Mouse (Mus musculus): Measurements from ENCODE around the gene Tmem59. TPM values are rescaled to one million over a fixed set of nuclear protein-coding genes. Genes with fewer than 3 reads are reported as not detected.
A peak's percentile ranks its signal among the peaks of the same experiment; 100 is the strongest.

The Tmem59 gene
- total RNA-seq, 2 experiments from 2014 or later = 219 to 231 TPM

- intact Hi-C loops (cut with DNase I) = no loop called here
- no peak for DNase-seq (ENCODE audit: low spot score in 2 of 2)
These were observed 43.3 kb downstream of the Tmem59 start for GRCm38 (mm10) chr4:107221524-107221923.

- intact Hi-C loops (cut with DNase I) = no loop called here
- DNase-seq (ENCODE audit: low spot score in 2 of 2) = peak in 1 of 2 experiments; percentile 8
These were observed 45.3 kb downstream of the Tmem59 start for GRCm38 (mm10) chr4:107223225-107224204.

DNA sequence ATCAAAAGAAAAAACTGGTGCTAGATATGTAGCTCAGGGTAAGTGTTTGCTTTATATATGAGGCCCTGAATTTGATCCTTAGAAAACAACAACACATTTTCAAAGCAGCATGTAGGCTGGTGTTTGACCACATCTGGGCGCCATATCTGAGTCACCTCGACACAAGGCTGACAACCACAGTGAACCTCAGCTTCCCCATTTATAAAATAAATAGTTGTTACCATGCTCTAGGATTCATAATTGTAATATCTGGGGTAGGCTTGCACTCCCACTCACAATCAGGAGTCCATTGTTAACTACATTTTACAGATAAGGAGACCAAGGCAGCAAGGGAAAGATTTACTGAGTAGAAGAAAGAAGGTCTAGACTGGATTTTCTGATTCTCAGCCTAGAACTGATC is 48.1 kb downstream of the Tmem59 start:
- intact Hi-C loops (cut with DNase I) = no loop called here

DNA sequence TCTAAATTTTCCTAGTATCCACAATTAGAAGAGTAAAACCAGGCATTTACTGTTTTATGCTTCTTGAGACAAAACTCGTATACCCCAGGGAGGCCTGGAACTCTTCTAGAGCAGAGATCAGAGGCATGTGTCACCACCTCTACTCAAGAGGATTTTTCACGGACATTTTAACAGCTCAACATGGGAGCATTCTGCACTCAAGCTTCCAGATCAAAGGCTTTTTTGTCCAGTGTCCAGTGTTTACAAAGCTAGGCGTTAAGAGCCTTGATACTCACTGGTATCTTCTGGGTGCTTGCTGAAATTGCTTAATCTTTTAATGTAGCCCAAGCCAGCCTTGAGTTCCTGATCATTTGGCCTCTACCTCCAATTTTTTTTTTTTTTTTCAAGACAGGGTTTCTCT is 54.0 kb downstream of the Tmem59 start:
- no peak for DNase-seq (ENCODE audit: low spot score in 2 of 2)
- intact Hi-C loops (cut with DNase I) = no loop called here

More for the DNA sequence above, 48.1 kb downstream of the Tmem59 start:
- DNase-seq (ENCODE audit: low spot score in 2 of 2) = no peak

- DNase-seq (ENCODE audit: low spot score in 2 of 2) = no peak
- intact Hi-C loops (cut with DNase I) = no loop called here
These were observed 60.1 kb downstream of the Tmem59 start for GRCm38 (mm10) chr4:107238253-107238652.

DNA sequence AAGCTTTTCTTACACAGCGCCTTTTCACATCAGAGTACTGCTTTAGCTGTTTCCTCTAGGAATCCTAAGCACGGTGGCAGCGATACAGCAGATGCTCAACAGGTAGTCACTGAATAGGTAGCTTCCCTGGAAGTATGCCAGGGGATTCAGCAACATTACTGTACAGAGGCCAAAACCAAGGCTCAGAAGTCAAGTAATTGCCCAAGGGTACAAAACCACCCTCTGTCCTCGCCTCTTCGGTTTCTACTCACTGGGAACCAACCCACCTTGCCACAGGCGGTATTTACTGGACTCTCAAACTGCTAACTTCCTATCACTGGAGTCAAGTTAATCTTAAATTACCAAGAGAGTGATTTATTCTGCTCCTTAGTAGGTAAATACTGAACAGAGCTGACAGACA is 62.0 kb downstream of the Tmem59 start:
- intact Hi-C loops (cut with DNase I) = no loop called here
- DNase-seq (ENCODE audit: low spot score in 2 of 2) = no peak

DNA sequence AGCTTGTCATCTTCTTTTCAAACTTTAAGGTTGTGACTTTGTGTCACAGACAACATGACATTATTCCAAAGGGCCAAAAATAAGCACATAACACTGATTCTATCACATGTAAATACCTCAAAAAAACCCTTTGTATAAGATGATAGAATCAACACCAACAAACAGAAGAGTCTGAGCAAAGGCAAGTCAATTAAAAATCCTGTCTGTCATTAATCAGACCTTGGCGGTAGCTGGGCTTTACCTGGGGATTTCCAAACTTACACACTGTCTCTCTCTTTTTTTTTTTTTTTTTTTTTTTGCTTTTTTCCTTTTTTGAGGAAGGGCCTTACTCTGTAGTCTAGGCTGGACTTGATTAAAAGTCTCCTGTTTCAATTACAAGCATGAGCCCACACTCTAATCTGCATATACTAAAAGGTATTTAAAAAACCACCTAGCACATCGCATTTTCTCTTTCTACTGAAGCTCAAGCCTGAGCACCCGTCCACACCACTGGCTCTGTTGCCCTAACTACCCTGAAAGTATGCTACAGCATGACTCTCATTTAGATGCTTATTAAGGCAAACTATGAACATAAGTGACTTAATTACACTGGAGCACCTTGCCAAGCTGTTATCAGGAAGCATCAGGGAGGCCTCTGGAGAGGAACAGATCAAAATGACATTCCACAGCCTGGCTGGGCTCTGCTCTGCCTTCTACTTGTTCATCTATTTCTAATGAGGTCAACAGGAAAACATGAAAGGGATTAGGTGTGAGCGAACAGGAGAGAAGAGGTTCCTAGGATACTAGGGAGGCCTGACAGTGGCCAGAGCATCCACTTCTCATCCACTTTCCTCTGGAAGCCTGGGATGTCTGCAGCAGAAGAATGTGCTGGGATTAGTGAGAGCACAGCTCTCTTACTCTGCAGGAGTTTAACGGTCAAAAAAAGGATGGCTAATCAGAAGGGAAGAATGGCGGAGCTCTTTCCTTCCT is 65.5 kb downstream of the Tmem59 start:
- intact Hi-C loops (cut with DNase I) = no loop called here
- DNase-seq (ENCODE audit: low spot score in 2 of 2) = no peak

DNA sequence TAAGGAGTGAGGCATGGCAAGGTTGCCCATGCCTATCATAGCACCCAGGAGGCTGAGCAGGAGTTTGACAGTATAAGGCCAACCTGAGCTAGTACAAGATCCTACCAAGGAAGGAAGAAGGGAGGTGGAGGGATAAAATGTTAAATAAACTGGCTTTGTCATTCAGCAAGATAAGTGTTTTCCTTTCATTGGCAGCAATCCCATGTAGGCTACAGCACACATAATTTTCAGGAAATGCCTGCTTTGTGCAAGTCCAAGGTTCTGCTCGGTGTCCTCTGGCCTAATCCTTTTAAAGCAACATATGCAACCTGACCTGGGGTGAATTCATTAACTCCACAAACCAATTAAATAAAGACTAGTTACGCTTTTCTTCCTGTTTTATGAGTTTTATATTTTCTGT is 67.2 kb downstream of the Tmem59 start:
- intact Hi-C loops (cut with DNase I) = no loop called here
- DNase-seq (ENCODE audit: low spot score in 2 of 2) = no peak

GRCm38 (mm10) chr4:107246040-107246439 is 67.8 kb downstream of the Tmem59 start:
- intact Hi-C loops (cut with DNase I) = no loop called here
- DNase-seq (ENCODE audit: low spot score in 2 of 2) = no peak

DNA sequence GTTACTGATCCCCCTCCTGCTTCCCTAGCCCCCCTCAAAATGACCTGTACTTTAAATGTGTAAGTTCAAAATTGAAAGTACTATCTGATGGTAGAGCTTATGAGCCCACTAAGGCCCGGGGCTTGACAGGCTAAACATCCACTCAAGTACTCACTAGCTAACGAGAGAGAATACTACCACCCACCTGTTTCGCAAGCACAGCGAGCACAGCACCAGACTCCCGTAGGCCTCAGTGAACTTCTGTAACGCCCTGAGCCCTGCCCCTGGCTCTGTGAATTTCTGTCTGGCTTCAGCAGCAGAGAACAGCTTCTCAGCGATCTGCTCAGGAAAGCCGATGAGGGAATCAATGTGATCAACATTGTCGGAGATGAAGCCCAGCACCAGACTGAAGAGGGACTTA is 68.9 kb downstream of the Tmem59 start:
- intact Hi-C loops (cut with DNase I) = no loop called here
- no peak for DNase-seq (ENCODE audit: low spot score in 2 of 2)

GRCm38 (mm10) chr4:107248061-107248460 is 69.9 kb downstream of the Tmem59 start:
- intact Hi-C loops (cut with DNase I) = no loop called here
- no peak for DNase-seq (ENCODE audit: low spot score in 2 of 2)

GRCm38 (mm10) chr4:107249471-107249870 is 71.3 kb downstream of the Tmem59 start:
- DNase-seq (ENCODE audit: low spot score in 2 of 2) = peak in 1 of 2 experiments; percentile 22
- intact Hi-C loops (cut with DNase I) = no loop called here

GRCm38 (mm10) chr4:107250494-107250893 is 72.3 kb downstream of the Tmem59 start:
- intact Hi-C loops (cut with DNase I) = loop anchor here (10.0 kb wide), 1 partner anchor 404 kb away; no protein-coding TSS in a partner anchor
- peak; percentile 50 to 65 for DNase-seq (ENCODE audit: low spot score in 2 of 2)

Other genes with a start within 250 kb of the Tmem59 start
- 10 to 100 TPM; 61.8 to 62.8 TPM for gene Mrpl37, start 111.5 kb upstream of the Tmem59 start, total RNA-seq (2021)
- gene Cyb5rl, start 111.4 kb upstream of the Tmem59 start, total RNA-seq (2021) = 1 to 10 TPM; 6.5 to 7.4 TPM
- gene Cdcp2, start 81.5 kb upstream of the Tmem59 start, total RNA-seq (2021) = not detected
- 10 to 100 TPM; 17.3 to 19.0 TPM for gene Tceanc2, start 717 bp downstream of the Tmem59 start, total RNA-seq (2021)
- not detected for gene Ldlrad1, start 30.8 kb downstream of the Tmem59 start, total RNA-seq (2021)
- 10 to 100 TPM; 32.3 to 33.1 TPM for gene Lrrc42, start 75.1 kb downstream of the Tmem59 start, total RNA-seq (2021)
- 10 to 100 TPM; 15.9 to 20.8 TPM for gene Hspb11, start 75.2 kb downstream of the Tmem59 start, total RNA-seq (2021)
- gene Dio1, start 128.8 kb downstream of the Tmem59 start, total RNA-seq (2021) = not detected
- 10 to 100 TPM; 41.3 to 44.9 TPM for gene Yipf1, start 136.0 kb downstream of the Tmem59 start, total RNA-seq (2021)
- 10 to 100 TPM; 12.1 to 12.2 TPM for gene Ndc1, start 189.4 kb downstream of the Tmem59 start, total RNA-seq (2021)